Comparison of ENCODE assay signal across 9 mouse cellular contexts in the genomic region with DNA sequence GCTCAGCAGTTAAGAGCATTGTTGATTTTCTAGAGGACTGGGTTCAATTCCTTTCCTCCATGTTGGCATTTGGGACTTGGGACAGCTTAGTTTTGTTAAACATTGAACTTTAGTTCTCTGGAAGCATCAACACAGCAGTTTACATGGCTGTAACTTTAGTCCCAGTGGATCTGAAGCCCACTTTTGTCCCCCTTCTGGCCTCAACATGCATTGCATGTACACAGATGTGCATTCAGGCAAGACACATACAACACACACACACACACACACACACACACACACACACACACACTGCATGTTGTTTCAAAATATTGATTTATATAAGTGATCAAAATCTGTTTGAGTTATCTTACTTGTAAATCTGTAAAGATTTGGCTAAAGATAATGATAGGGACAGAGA. TPM values are rescaled to one million over a fixed set of nuclear protein-coding genes. Genes with fewer than 3 reads are reported as not detected.
DNase-seq lines count a peak whose midpoint lies in the region; ATAC-seq and TF ChIP-seq lines count a peak whose summit lies in the region.
"Had no signal": no experiment of that assay in that cellular context is flagged by ENCODE, and none has a peak within 500 bp of the region (broad histone marks: within the 10 kb centered on the region; RNA-seq: fewer than 3 reads in every experiment).

No protein-coding gene starts in this region.

- H3K9ac ChIP-seq in forebrain, postnatal 0 days: no peak overlapping the region
- H3K9ac ChIP-seq in forebrain, embryonic 12.5 days: no peak overlapping the region
- H3K9ac ChIP-seq in lung, postnatal 0 days (replicated peaks; ENCODE audit: low read depth): no peak overlapping the region

- no peak for ATAC-seq in forebrain, postnatal 0 days
- ATAC-seq in forebrain, embryonic 12.5 days (ENCODE audit: low FRiP score): no peak
- ATAC-seq in lung, postnatal 0 days: no peak
- ATAC-seq in erythroid progenitor cell, adult 5-6 weeks (replicated peaks; ENCODE audit: low FRiP score, poor library complexity, severe bottlenecking): no peak

- no peaks in the 10 kb centered on the region for H3K4me1 ChIP-seq in forebrain, postnatal 0 days (ENCODE audit: insufficient read depth)
- no peaks in the 10 kb centered on the region for H3K4me1 ChIP-seq in forebrain, embryonic 12.5 days
- H3K4me1 ChIP-seq in lung, postnatal 0 days (ENCODE audit: insufficient read depth, low read depth, low read length): no peaks in the 10 kb centered on the region
- no peaks in the 10 kb centered on the region for H3K4me1 ChIP-seq in lung, adult 2 months (ENCODE audit: control insufficient read depth, insufficient read depth, low read length)

- H3K4me3 ChIP-seq in forebrain, postnatal 0 days (ENCODE audit: low read depth, low read length): no peak overlapping the region
- no peak overlapping the region for H3K4me3 ChIP-seq in forebrain, embryonic 12.5 days (replicated peaks)
- no peak overlapping the region for H3K4me3 ChIP-seq in lung, postnatal 0 days (ENCODE audit: low read depth, low read length)
- H3K4me3 ChIP-seq in lung, adult 2 months (replicated peaks; ENCODE audit: extremely low read depth, low read depth, low read length): no peak overlapping the region

- TF ChIP-seq CTCF in forebrain, postnatal 0 days (IDR thresholded peaks at IDR 0.05; ENCODE audit: low read depth): peak; percentile 68
- TF ChIP-seq CTCF in lung, postnatal 0 days (IDR thresholded peaks at IDR 0.05): peak; percentile 61
- no peak for TF ChIP-seq CTCF in lung, adult 2 months (IDR thresholded peaks at IDR 0.05; ENCODE audit: insufficient read depth, low read length)

- H3K36me3 ChIP-seq in forebrain, postnatal 0 days (ENCODE audit: insufficient read depth): no peaks in the 10 kb centered on the region
- no peaks in the 10 kb centered on the region for H3K36me3 ChIP-seq in forebrain, embryonic 12.5 days (replicated peaks)
- H3K36me3 ChIP-seq in lung, postnatal 0 days (ENCODE audit: insufficient read depth, low read length): no peaks in the 10 kb centered on the region

- no peaks in the 10 kb centered on the region for H3K9me3 ChIP-seq in forebrain, postnatal 0 days (ENCODE audit: low read length)
- H3K9me3 ChIP-seq in forebrain, embryonic 12.5 days: 0 out of 2 replicates have a peak, but pooled peaks cover 3% of the 10 kb centered on the region
- no peaks in the 10 kb centered on the region for H3K9me3 ChIP-seq in lung, postnatal 0 days (ENCODE audit: low read length)

- H3K27ac ChIP-seq in forebrain, postnatal 0 days (ENCODE audit: low read depth, low read length): no peak overlapping the region
- no peak overlapping the region for H3K27ac ChIP-seq in forebrain, embryonic 12.5 days
- no peak overlapping the region for H3K27ac ChIP-seq in lung, postnatal 0 days (ENCODE audit: low read length)

- peak; percentile 44 for DNase-seq in forebrain, postnatal 0 days
- peak; percentile 49 for DNase-seq in lung, postnatal 0 days (ENCODE audit: low spot score)
- DNase-seq in lung, adult 2 months: no peak
- peak; percentile 52 for DNase-seq in embryo, embryonic 10 days (ENCODE audit: low spot score)
- peak; percentile 33 for DNase-seq in retina, postnatal 7 days (ENCODE audit: low read depth, low spot score)
- DNase-seq in urinary bladder, adult 2 months (ENCODE audit: low spot score): no peak

- no peak for TF ChIP-seq POLR2A in lung, adult 2 months (IDR thresholded peaks at IDR 0.05; ENCODE audit: borderline replicate concordance, extremely low read depth, low read depth, low read length)

- no peak overlapping the region for H3K4me2 ChIP-seq in forebrain, postnatal 0 days (ENCODE audit: low read depth)
- H3K4me2 ChIP-seq in forebrain, embryonic 12.5 days: no peak overlapping the region
- H3K4me2 ChIP-seq in lung, postnatal 0 days (replicated peaks; ENCODE audit: low read depth, low read length): no peak overlapping the region

- no peak for TF ChIP-seq EP300 in lung, postnatal 0 days (IDR thresholded peaks at IDR 0.05)

- H3K27me3 ChIP-seq in forebrain, postnatal 0 days (ENCODE audit: insufficient read depth, low read length): no peaks in the 10 kb centered on the region
- no peaks in the 10 kb centered on the region for H3K27me3 ChIP-seq in forebrain, embryonic 12.5 days
- no peaks in the 10 kb centered on the region for H3K27me3 ChIP-seq in lung, postnatal 0 days (replicated peaks; ENCODE audit: insufficient read depth, low read length)

RNA-seq across cellular contexts. Expression of gene Stk31, which starts 2.1 kb away (rescaled TPM):
- total RNA-seq in forebrain, postnatal 0 days (2014; rRNA removed): 0.15 and 0.67 TPM in 2 replicates
- 0.05 TPM in 2 replicates for polyA plus RNA-seq in forebrain, postnatal 0 days (2015; fragmentation: Nextera tagmentation; extraction: Ambion mirVana)
- polyA plus RNA-seq in forebrain, embryonic 12.5 days (2016; fragmentation: Nextera tagmentation; extraction: Ambion mirVana): 0.10 TPM in 1 of 2 replicates, not detected in the other
- polyA plus RNA-seq in lung, postnatal 0 days (2015; fragmentation: Nextera tagmentation; extraction: Ambion mirVana): not detected in 2 replicates
- polyA plus RNA-seq in lung, adult 2 months (2012; rRNA removed): not detected in 2 replicates
- not detected in 2 replicates for total RNA-seq in erythroid progenitor cell, adult 5-6 weeks (2015; ENCODE audit: low replicate concordance)
- total RNA-seq in erythroid progenitor cell, adult 5-6 weeks (2017; ENCODE audit: low replicate concordance): not detected in 2 replicates
- not detected in 2 replicates for polyA plus RNA-seq in urinary bladder, adult 2 months (2012; rRNA removed)
- polyA plus RNA-seq: small intestine, adult 2 months had no signal

RNA-seq across cellular contexts. Expression of gene Fam221a, which starts 29.9 kb away (rescaled TPM):
- total RNA-seq in forebrain, postnatal 0 days (2014; rRNA removed): 1.9 and 3.2 TPM in 2 replicates
- 4.0 and 4.8 TPM in 2 replicates for polyA plus RNA-seq in forebrain, postnatal 0 days (2015; fragmentation: Nextera tagmentation; extraction: Ambion mirVana)
- 5.0 and 5.8 TPM in 2 replicates for polyA plus RNA-seq in forebrain, embryonic 12.5 days (2016; fragmentation: Nextera tagmentation; extraction: Ambion mirVana)
- 17.0 and 20.5 TPM in 2 replicates for polyA plus RNA-seq in lung, postnatal 0 days (2015; fragmentation: Nextera tagmentation; extraction: Ambion mirVana)
- polyA plus RNA-seq in lung, adult 2 months (2012; rRNA removed): 8.6 and 11.6 TPM in 2 replicates
- total RNA-seq in erythroid progenitor cell, adult 5-6 weeks (2015; ENCODE audit: low replicate concordance): 4.6 TPM in 1 of 2 replicates, not detected in the other
- not detected in 2 replicates for total RNA-seq in erythroid progenitor cell, adult 5-6 weeks (2017; ENCODE audit: low replicate concordance)
- polyA plus RNA-seq in urinary bladder, adult 2 months (2012; rRNA removed): 5.2 and 5.9 TPM in 2 replicates

Comparison
In these comparisons a context has a peak if more than half of its experiments do, and no peak if none do; other contexts are left out.
1. DNase-seq: peak in forebrain, postnatal 0 days (single experiment), lung, postnatal 0 days (single experiment), embryo, embryonic 10 days (single experiment) and retina, postnatal 7 days (single experiment); none in lung, adult 2 months (single experiment) and urinary bladder, adult 2 months (single experiment).